Mouse (Mus musculus) myocyte (in vitro differentiated cells): ENCODE measurements at regions not wholly inside any gene's neighbourhood (a gene's known extent, or its start where the extent isn't known, plus 50 kb on each side); places are given as distances from the start of the nearest gene placed in this dataset.

ENCODE experiments used
- MAX ChIP-seq: IDR thresholded peaks from one replicate; pipeline ENCODE4 v1.6.1; 2011; ENCODE audit warnings: low read depth, mild to moderate bottlenecking, control low read depth
- MYOD1 ChIP-seq, 3 experiments: IDR thresholded peaks; one replicate each; pipeline ENCODE4 v1.6.1; 2011; ENCODE audit warnings: control low read depth in 2 of 3, low read depth in 2 of 3, mild to moderate bottlenecking in 2 of 3, moderate library complexity in 1 of 3; ENCODE audit not compliant: insufficient read length in 2 of 3, control insufficient read depth in 1 of 3
- MYOG ChIP-seq, 3 experiments: IDR thresholded peaks; one replicate each; pipeline ENCODE4 v1.6.1; 2011; ENCODE audit warnings: control low read depth in 2 of 3, low read depth in 2 of 3, mild to moderate bottlenecking in 2 of 3; ENCODE audit not compliant: insufficient read length in 2 of 3, control insufficient read depth in 1 of 3, insufficient read depth in 1 of 3
- POLR2A ChIP-seq: IDR thresholded peaks from one replicate; pipeline ENCODE4 v1.6.1; 2011; ENCODE audit warnings: low read depth, mild to moderate bottlenecking, control low read depth, moderate library complexity; ENCODE audit not compliant: insufficient read length
- POLR2AphosphoS2 ChIP-seq: IDR thresholded peaks from one replicate; pipeline ENCODE4 v1.6.1; 2011; ENCODE audit warnings: low read depth, control low read depth; ENCODE audit not compliant: insufficient read length
- SRF ChIP-seq: IDR thresholded peaks from one replicate; pipeline ENCODE4 v1.6.1; 2011; ENCODE audit warnings: low read depth; ENCODE audit not compliant: control insufficient read depth, insufficient read length

- TF ChIP-seq POLR2A (no peak), MYOD1 (IDR thresholded peaks at IDR 0.05; ENCODE audit: control insufficient read depth in 1 of 3, insufficient read length in 2 of 3, low read depth in 2 of 3) (no peak), MAX (no peak), POLR2AphosphoS2 (no peak), MYOG (IDR thresholded peaks at IDR 0.05; ENCODE audit: control insufficient read depth in 1 of 3, insufficient read depth in 1 of 3, insufficient read length in 2 of 3, low read depth in 2 of 3) (no peak), SRF (no peak)
These were observed 831.6 kb upstream of the Ndn start for GRCm38 (mm10) chr7:61514764-61515163.
